Mouse (Mus musculus): ENCODE data around the gene Map2k2.
"Not testable (repeated sequence)": the region's sequence is repeated elsewhere in the genome, so short reads cannot be mapped to it uniquely, and the experiment has no call there.

Map2k2 gene

GRCm38 (mm10) chr10:81175936-81176465, 70.3 kb downstream of the Map2k2 start:
- DNase-seq (ENCODE audit: low spot score in 2 of 2): no peak

- peak; percentile 100 for DNase-seq (ENCODE audit: low spot score in 2 of 2)
These were observed 71.0 kb downstream of the Map2k2 start, which contains the start of gene Eef2 for GRCm38 (mm10) chr10:81176466-81177271. Gene Eef2 (plus strand): TSS chr10:81176631.

GRCm38 (mm10) chr10:81177491-81177925, 71.8 kb downstream of the Map2k2 start:
- DNase-seq (ENCODE audit: low spot score in 2 of 2): no peak

- DNase-seq (ENCODE audit: low spot score in 2 of 2): peak; percentile 46 to 65
These were observed 72.4 kb downstream of the Map2k2 start for GRCm38 (mm10) chr10:81177958-81178712.

- DNase-seq (ENCODE audit: low spot score in 2 of 2): no peak
These were observed 73.2 kb downstream of the Map2k2 start for GRCm38 (mm10) chr10:81178927-81179326.

- DNase-seq (ENCODE audit: low spot score in 2 of 2): no peak
These were observed 74.0 kb downstream of the Map2k2 start for GRCm38 (mm10) chr10:81179451-81180342.

- no peak for DNase-seq (ENCODE audit: low spot score in 2 of 2)
These were observed 75.2 kb downstream of the Map2k2 start for GRCm38 (mm10) chr10:81180946-81181345.

GRCm38 (mm10) chr10:81181860-81182259, 76.1 kb downstream of the Map2k2 start:
- DNase-seq (ENCODE audit: low spot score in 2 of 2): not testable (repeated sequence)

GRCm38 (mm10) chr10:81182336-81183333, 76.9 kb downstream of the Map2k2 start, which contains the start of gene Dapk3:
Gene Dapk3 (plus strand): TSS chr10:81183005.
- peak; percentile 90 to 95 for DNase-seq (ENCODE audit: low spot score in 2 of 2)

All from cerebellum, postnatal 4 days (tissue).